Mouse (Mus musculus) kidney, postnatal 10 days (tissue): ENCODE results near the gene Kndc1.

Source experiments
- DNase-seq: peaks from one replicate; pipeline ENCODE4 v3.0.0; 2021; ENCODE audit warnings: mixed read lengths

The Kndc1 gene

DNA sequence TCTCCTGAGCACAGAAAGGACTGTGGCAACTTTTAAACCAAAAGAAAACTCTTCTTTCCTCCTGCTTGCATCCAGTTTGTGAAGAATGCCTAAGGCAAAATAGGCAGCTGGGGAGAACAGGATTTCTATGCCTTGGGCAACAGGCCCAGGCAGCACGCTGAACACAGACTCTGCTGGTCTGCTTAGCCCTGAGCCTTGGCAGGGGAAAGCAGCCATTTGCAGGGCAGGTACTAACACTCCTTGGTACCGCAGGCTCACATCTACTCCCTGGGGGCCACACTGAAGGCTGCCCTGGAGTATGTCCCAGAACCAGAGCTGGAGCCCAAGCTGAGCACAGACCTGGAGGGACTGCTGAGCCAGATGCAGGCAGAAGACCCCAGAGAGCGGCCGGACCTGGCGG is 13.7 kb downstream of the Kndc1 start:
- DNase-seq = no peak

GRCm38 (mm10) chr7:139909469-139909868 is 15.0 kb downstream of the Kndc1 start:
- no peak for DNase-seq

DNA sequence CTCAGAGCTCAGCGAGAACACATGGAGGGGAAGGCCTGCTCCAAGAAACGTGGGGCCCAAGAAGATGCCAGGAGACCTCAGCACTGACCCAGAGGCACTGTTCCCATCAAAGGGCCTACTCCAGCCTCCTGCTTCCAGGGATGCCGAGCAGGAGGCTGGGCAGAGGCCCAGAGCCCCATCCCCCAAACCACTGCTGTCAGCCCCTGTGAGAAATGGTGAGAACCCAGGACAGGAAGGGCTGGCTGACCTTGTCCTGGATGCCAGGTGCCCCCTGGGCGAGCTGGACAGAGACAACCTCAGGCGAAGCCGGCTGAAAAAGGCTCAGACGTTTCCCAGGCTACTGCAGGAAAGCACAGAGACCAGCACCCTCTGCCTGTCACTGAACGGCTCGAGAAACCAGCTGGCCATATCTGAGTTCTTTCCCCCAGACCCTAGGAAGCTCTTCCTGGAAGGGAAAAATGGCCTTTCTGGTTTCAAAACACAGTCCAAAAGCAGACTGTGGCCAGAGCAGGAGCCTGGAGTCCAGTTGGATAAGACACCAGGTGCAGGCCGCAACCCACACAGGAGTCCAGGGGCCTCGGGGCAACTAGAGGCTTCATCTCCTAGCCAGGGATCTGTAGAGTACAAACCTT is 15.8 kb downstream of the Kndc1 start:
- peak; percentile 12 for DNase-seq

DNA sequence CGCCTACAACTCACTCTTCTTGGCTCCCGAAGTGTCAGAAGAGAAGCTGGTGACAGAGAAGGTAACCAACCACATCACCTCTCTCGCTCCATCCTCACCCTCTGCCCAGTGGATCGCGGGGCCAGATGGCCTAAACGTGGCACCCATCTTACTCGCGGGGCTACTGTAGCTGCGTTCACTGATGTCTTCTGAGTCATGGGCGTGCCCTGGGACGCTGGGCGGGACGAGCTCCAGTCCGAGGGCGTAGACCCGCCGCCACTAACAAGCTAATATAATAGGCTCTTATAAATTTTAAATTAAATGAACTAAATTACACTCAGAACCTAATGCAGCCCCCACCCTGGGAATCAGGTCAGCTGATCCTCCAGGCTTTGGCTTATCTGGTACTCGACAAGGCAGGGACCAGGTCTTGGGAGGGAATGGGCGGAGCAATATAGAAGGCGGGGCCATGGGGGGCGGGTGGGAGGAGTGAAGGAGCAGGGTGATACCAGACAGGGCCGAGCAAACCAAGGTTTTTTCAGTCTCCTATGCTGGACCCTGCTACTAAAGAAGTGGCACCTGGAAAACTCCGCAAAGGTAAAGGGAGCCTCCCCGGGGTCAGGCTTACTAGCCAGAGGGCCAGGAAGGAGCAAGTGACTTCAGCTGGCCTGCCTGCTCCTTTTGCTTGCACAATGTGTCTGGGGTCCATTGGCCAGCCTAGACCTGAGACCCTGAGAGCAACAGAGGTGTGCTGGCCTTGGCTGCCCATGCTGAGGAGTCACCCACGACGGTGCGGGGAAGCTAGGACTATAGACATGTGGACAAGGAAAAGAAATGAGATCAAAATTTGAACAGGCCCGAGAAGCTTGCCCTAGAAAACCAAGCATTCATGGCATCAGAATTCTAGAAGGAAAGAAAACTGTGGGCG is 19.9 kb downstream of the Kndc1 start:
- peak; percentile 16 for DNase-seq

DNA sequence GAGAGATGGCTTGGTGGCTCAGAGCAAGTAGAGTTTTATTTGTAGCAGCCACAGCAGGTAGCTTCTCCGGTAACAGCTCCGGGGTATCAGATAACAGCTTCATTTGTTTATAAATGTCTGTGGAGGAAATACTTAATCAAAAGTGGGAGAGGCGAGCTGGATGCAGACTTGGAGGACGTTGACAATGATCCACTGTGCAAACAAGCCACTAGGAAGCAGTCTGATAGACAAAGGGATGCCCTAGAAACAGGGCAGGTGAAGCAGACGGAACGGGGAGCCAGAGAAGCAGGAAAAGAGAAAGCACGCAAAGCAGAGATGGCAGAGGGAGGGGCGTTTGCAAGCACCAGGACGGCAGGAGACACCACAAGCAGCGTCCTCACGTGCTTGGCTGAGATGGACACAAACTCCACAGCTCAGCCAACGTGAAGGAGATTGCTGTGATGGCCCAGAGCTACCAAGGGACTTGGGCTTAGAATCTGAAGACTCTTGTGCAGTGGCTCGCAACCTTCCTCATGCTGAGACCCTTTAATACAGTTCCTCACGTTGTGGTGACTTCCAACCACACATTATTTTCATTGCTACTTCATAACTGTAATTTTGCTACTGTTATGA is 21.3 kb downstream of the Kndc1 start:
- DNase-seq = no peak

DNA sequence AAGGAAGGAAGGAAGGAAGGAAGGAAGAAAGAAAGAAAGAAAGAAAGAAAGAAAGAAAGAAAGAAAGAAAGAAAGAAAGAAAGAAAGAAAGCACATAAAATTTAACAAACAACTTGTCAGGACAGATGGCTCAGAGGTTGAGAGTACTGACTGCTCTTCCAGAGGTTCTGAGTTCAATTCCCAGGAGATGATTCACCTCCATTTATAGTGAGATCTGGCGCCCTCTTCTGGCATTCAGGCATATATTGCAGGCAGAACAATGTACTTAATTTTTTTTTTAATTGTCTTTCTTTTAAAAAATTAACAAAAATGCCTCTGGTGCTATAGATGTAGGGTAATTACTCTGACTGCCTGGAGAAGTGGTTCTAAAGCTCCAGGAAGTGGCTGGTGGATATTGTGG is 21.8 kb downstream of the Kndc1 start:
- DNase-seq = no peak

- DNase-seq = no peak
Observed at GRCm38 (mm10) chr7:139918262-139918661, 23.8 kb downstream of the Kndc1 start.

- DNase-seq = peak; percentile 73
Observed at GRCm38 (mm10) chr7:139930732-139931131, 36.2 kb downstream of the Kndc1 start.

GRCm38 (mm10) chr7:139936705-139937104 is 42.2 kb downstream of the Kndc1 start:
- no peak for DNase-seq

DNA sequence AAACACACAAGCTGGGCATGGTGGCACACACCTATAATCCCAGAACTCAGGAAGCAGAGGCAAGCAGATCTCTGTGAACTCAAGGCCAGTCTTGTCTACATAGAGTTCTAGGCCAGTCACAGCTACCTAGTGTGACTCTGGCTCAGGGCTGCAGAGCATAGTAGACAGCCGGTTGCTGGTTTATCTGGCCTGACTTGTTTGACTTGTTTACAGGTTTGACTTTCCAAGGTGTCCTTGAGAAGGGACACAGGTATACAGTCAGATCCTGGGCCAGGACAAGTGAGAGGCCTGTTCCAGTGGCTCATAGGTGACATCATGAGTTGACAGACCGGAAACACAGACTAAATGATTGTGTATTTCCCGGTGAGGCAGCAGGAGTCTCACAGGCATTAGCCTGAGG is 42.6 kb downstream of the Kndc1 start:
- DNase-seq = no peak

DNA sequence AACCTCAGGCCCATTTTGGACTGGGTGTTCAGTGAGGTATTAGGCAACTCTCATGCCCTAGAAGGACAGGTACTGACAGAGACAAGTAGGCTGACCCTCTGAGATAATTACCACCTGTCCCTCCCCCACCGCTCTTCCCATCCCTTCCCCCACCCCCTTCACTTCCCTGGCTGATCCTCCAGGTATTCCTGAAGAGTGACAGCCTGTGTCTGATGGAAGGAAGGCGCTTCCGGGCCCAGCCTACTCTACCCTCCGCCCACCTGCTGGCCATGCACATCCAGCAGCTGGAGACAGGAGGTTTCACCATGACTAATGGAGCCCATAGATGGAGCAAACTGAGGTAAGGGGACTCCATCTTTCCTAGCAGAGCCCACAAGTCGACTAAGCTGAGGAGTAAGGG is 43.3 kb downstream of the Kndc1 start:
- no peak for DNase-seq

- DNase-seq = no peak
Observed at GRCm38 (mm10) chr7:139940476-139941209, 46.1 kb downstream of the Kndc1 start.

DNA sequence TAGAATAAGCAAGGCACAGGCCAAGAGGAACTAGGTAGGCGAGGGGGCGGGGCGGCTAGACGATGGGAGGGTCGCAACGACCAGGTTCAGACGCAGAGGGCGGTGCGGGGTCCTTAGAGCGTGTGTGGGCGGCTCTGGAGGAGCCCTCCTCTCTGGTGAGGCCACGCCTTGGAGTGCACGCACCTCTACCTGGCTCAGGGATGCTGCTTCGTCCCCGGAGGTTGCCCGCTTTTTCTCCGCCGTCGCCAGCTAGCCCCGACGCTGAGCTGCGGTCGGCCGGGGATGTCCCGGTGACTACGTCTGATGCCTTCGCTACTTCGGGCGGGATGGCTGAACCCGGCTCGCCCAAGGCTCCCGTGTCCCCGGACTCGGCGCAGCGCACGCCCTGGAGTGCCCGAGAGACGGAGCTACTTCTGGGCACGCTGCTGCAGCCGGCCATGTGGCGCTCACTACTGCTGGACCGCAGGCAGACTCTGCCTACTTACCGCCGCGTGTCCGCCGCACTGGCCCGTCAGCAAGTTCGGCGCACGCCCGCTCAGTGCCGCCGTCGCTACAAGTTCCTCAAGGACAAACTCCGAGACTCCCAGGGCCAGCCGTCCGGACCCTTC is 49.3 kb downstream of the Kndc1 start, which contains the start of gene Utf1:
Utf1 (plus strand) TSS at position 116 of the 608 bp plus-strand sequence.
- peak; percentile 44 for DNase-seq

GRCm38 (mm10) chr7:139944291-139945240 is 50.1 kb downstream of the Kndc1 start:
- no peak for DNase-seq

- DNase-seq = no peak
Observed at GRCm38 (mm10) chr7:139945516-139945915, 51.0 kb downstream of the Kndc1 start.

DNA sequence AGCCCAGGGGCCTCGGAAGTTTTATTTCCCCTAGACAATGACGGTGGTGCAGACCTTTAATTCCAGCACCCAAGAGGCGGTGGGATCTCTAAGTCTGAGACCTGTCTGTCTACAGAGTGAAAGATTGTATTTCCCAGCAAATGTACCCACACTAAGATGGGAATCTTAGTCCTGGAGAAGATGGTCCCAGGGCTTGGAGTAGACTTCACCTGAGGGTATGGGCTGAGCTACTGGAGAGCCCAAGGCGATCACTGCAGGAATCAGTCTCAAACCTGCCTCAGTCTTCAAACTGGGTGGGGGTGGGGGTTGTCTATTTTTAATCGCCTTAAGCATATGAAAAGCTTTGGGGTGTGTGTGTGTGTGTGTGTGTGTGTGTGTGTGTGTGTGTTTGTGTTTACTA is 51.5 kb downstream of the Kndc1 start:
- no peak for DNase-seq

DNA sequence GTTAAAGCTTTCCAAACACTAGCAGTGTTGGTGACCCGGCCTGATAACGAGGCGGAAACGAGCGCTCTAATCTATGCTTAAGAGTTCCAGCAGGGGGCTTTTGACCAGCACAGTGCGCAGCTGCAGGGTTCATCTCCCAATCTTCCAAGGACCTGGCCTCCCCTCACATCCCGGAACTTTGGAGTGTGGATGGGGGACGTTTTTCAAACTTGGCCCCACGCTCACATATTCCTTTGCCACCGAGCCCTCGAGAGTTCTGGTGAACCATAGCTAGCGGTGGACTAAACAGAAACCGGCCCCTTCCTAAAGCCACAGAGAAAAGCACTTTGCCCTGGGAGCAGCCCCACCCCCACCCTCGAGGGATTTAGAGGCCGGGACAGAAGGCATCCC is 55.4 kb downstream of the Kndc1 start:
- DNase-seq = peak; percentile 75

DNA sequence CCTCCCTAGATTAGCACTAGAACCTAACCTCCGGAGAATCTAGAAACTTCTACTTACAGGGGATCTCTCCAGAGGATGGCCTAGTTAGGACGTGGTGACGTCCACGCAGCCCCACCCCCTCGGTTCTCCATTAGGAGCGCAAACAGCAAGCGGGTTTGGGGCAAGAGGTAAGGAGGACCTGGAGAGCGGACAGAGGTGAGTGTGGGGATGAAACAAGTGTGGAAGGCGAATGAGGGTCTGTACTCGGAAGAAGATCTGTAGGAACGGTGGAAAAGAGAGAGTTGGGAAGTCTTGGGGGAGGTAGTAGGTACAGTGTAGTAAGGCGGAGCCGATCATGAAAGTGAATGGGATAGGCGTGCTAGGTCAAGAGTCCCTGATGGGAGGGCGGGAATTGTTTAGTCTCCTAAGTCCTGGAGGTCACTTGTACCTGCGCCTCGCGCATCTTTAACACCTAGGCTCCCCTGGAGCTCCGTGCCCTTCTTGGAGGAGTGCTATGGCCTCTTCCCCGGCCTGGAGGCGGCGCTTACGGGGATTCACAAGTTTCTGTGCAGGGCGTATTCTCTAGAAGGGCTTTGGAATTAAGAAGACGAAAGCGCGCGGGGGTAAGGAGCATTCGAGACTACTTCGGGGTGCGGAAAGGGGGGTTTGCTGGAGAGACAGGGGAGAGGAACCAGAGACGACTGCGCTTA is 55.9 kb downstream of the Kndc1 start:
- DNase-seq = peak; percentile 67

DNA sequence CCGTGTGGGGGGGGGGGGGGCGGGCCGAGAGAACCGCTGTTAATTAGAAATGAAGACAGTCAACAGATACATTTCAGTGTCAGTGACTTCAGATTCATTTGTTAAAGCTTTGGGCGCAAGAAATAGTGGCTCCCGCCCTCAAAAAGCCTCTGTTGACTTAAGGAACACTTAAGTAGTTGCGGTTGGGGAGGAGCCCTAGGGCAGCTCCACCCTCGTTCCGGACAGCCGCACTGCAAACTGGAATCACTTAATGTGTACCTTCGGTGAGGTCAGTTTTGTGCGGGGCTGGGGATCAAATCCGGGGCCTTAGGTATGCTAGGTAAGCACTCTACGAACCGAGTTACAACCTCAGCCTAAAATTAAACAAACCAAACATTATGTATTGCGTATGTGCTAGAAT is 56.6 kb downstream of the Kndc1 start:
- DNase-seq = peak; percentile 44

- no peak for DNase-seq
Observed at GRCm38 (mm10) chr7:139951991-139952633, 57.6 kb downstream of the Kndc1 start.
